Mouse (Mus musculus): Measurements from ENCODE around the gene Gm42420.

- TF ChIP-seq CTCF (IDR thresholded peaks at IDR 0.05; ENCODE audit: insufficient read depth, low read depth, low read length) (no peak), POLR2A (IDR thresholded peaks at IDR 0.05; ENCODE audit: insufficient read depth, low read depth, low read length) (no peak)
These were observed 41.7 kb upstream of the Gm42420 start for GRCm38 (mm10) chr6:39543769-39544420.

Measured in olfactory bulb, adult 2 months (tissue).